Mouse (Mus musculus) kidney, embryonic 15.5 days (tissue): ENCODE data around the gene Olfr1158. TPM values are rescaled to one million over a fixed set of nuclear protein-coding genes. Genes with fewer than 3 reads are reported as not detected.
"Not testable (repeated sequence)": the region's sequence is repeated elsewhere in the genome, so short reads cannot be mapped to it uniquely, and the experiment has no call there.

Source experiments
- ATAC-seq: fragments of 200-750 bp; cut with Nextera tagmentation; replicated peaks from 2 replicates; pipeline ENCODE4 v1.8.0; 2017; ENCODE audit warnings: moderate TSS enrichment; ENCODE audit not compliant: low FRiP score
- H3K27ac ChIP-seq: fragments of 300-500 bp; sonication (generic); 2 replicates; pipeline ENCODE4 v1.5.1; 2015; ENCODE audit warnings: mild to moderate bottlenecking, inconsistent platforms
- H3K27me3 ChIP-seq: fragments of 300-500 bp; sonication (generic); 2 replicates; pipeline ENCODE4 v1.6.1; 2015; ENCODE audit warnings: inconsistent platforms
- H3K36me3 ChIP-seq: fragments of 300-500 bp; sonication (generic); 2 replicates; pipeline ENCODE4 v1.6.1; 2015; ENCODE audit warnings: inconsistent platforms
- H3K4me1 ChIP-seq: fragments of 300-500 bp; sonication (generic); 2 replicates; pipeline ENCODE4 v1.6.1; 2015; ENCODE audit warnings: inconsistent platforms
- H3K4me2 ChIP-seq: fragments of 300-500 bp; sonication (generic); 2 replicates; pipeline ENCODE4 v1.6.1; 2015; ENCODE audit warnings: moderate library complexity, mild to moderate bottlenecking, inconsistent platforms
- H3K4me3 ChIP-seq: fragments of 300-500 bp; sonication (generic); replicated peaks from 2 replicates; pipeline ENCODE4 v1.5.1; 2015; ENCODE audit warnings: mild to moderate bottlenecking, inconsistent platforms
- H3K9ac ChIP-seq: fragments of 300-500 bp; sonication (generic); 2 replicates; pipeline ENCODE4 v1.6.1; 2015; ENCODE audit warnings: mild to moderate bottlenecking, inconsistent platforms
- H3K9me3 ChIP-seq: fragments of 300-500 bp; sonication (generic); replicated peaks from 2 replicates; pipeline ENCODE4 v1.6.1; 2016; ENCODE audit warnings: inconsistent platforms
- WGBS: fragments of 180-500 bp; shearing (Covaris S2); methylation state at CpG from one replicate; pipeline ENCODE4 v1.1.7; 2015; ENCODE audit warnings: mixed read lengths; 5-methylcytosine and 5-hydroxymethylcytosine counted together
- polyA plus RNA-seq: library from polyadenylated mRNA; unstranded; fragments of >200 nt; fragmentation: Nextera tagmentation; extraction: Ambion mirVana; gene quantifications from 2 replicates; pipeline ENCODE4 v1.2.1, GENCODE M21; 2015

Gene Olfr1158
- polyA plus RNA-seq: not detected in 2 replicates

DNA sequence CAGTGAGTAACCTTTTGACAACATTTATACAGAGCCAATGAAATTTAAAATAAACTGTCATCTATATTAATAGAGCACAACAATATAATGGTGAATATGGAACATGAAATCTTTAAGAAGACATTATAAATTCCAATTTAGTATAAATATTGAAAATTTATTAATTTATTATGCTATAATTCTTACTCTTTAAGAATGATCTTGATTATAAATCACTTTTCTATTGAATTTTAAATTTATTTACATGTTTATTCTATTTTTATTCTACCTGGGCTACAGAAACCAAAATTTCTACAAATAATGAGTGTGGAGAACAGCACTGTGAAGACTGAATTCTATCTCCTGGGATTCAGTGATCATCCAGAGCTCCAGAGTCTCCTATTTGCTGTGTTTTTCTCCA lies at the start of gene Olfr1158:
Gene Olfr1158, plus strand, starts transcription at position 301 of the 400 bp plus-strand sequence.
- no peak within 1 kb of the TSS for H3K9ac ChIP-seq
- no peaks in the 10 kb centered on the region for H3K36me3 ChIP-seq
- no peaks in the 10 kb centered on the region for H3K9me3 ChIP-seq
- no peaks in the 10 kb centered on the region for H3K4me1 ChIP-seq
- no peak for ATAC-seq
- H3K27ac ChIP-seq: no peak within 1 kb of the TSS
- no peak within 1 kb of the TSS for H3K4me2 ChIP-seq
- no peaks in the 10 kb centered on the region for H3K27me3 ChIP-seq
- no peak within 1 kb of the TSS for H3K4me3 ChIP-seq

DNA sequence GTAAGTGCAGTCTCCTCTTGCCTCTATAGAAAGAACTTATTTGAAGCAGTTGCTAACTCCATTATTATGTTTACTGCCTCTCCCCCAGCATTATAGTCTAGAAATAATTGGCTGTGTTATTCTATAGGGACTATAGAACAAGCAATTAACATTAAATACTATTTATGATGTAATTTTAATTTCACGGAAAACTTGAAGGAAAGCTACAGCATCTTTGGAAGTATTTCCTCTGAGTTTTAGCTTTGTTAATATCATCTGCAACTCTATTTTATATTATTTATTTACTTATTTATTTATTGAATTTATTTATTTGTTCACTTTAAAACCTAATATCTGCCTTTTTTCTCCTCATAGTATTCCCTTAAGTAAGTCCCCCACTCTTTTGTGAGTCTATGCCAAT lies 44.9 kb upstream of the Olfr1158 start, which contains the start of gene Olfr1155:
Gene Olfr1155, minus strand, starts transcription at position 101 of the 400 bp plus-strand sequence.
- Histone ChIP-seq H3K9me3 (no peaks in the 10 kb centered on the region), H3K27ac (no peak within 1 kb of the TSS), H3K4me1 (no peaks in the 10 kb centered on the region), H3K9ac (no peak within 1 kb of the TSS), H3K27me3 (no peaks in the 10 kb centered on the region), H3K4me3 (no peak within 1 kb of the TSS), H3K36me3 (no peaks in the 10 kb centered on the region), H3K4me2 (no peak within 1 kb of the TSS)
- ATAC-seq: no peak
- WGBS: 93% methylated on average over 1 of the region's 1 CpGs

DNA sequence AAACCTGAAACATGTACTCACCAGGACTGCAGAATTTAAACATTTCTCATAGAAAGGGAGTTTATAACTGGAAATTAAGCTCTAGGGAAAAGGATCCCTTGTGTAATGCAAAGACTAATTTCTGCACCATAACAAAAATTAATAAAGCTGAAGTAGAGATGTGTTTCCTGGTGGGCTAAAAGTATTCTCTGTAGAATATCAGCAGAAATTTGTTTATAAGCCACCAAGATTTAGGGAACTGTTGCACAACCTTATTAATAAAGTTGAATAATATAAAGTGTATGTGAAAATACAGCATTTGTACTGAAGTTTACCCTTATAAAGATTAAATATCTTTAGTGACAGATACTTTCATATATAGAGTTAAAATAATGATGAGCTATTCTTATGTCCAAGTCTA lies 36.9 kb upstream of the Olfr1158 start, which contains the start of gene Olfr1156:
Gene Olfr1156, minus strand, starts transcription at position 101 of the 400 bp plus-strand sequence.
- Histone ChIP-seq H3K27me3 (no peaks in the 10 kb centered on the region), H3K4me3 (no peak within 1 kb of the TSS), H3K36me3 (no peaks in the 10 kb centered on the region), H3K9ac (no peak within 1 kb of the TSS), H3K4me1 (no peaks in the 10 kb centered on the region), H3K9me3 (no peaks in the 10 kb centered on the region), H3K27ac (no peak within 1 kb of the TSS), H3K4me2 (no peak within 1 kb of the TSS)
- ATAC-seq: no peak

DNA sequence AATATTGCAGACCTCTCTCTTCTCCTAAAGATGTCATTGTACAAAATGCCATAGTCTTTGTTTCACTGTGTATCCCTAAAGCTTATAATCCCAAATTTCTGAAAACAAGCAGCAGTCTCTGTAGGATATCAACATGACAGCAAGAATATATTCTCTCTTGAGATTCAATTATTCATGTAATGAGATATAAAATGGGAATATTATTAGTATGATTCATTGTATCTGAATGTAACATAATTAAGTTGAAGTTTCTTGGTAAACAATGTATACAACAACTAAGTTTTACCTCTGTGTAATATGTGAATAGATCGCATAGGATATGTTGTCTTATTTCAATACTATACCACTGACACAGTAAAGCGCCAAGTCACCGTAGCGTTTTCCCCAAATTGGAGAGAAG lies 21.7 kb upstream of the Olfr1158 start, which contains the start of gene Olfr1157:
Gene Olfr1157, minus strand, starts transcription at position 101 of the 400 bp plus-strand sequence.
- Histone ChIP-seq H3K4me3 (no peak within 1 kb of the TSS), H3K27ac (no peak within 1 kb of the TSS), H3K9me3 (no peaks in the 10 kb centered on the region), H3K4me1 (no peaks in the 10 kb centered on the region), H3K4me2 (no peak within 1 kb of the TSS), H3K9ac (no peak within 1 kb of the TSS), H3K27me3 (no peaks in the 10 kb centered on the region), H3K36me3 (no peaks in the 10 kb centered on the region)
- WGBS: 96% methylated on average over 4 of the region's 4 CpGs
- no peak for ATAC-seq

DNA sequence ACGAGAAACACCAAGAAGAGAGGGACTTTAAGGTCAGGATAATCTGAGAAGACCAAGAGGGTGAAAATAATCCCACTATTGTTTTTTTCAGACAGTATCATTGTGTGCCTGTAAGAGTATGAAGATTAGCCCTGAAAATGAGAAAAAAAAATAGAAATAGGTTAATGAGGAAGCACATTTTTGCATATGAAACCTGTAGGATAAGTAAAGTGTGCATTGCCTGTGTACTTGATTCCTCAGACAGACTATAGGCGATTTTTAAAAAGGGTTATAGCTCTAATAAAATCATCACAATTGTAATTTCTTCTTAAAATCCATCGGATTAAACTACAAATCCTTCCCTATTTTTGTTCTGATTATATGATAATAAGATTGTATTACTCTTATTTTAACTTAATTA lies 15.3 kb upstream of the Olfr1158 start, which contains the start of gene Olfr74:
Gene Olfr74, minus strand, starts transcription at position 101 of the 400 bp plus-strand sequence.
- no peak within 1 kb of the TSS for H3K4me2 ChIP-seq
- no peaks in the 10 kb centered on the region for H3K36me3 ChIP-seq
- no peak for ATAC-seq
- WGBS: 78% methylated on average over 3 of the region's 3 CpGs
- H3K27me3 ChIP-seq: no peaks in the 10 kb centered on the region
- H3K27ac ChIP-seq: no peak within 1 kb of the TSS
- no peaks in the 10 kb centered on the region for H3K9me3 ChIP-seq
- no peak within 1 kb of the TSS for H3K9ac ChIP-seq
- H3K4me3 ChIP-seq: no peak within 1 kb of the TSS
- no peaks in the 10 kb centered on the region for H3K4me1 ChIP-seq

DNA sequence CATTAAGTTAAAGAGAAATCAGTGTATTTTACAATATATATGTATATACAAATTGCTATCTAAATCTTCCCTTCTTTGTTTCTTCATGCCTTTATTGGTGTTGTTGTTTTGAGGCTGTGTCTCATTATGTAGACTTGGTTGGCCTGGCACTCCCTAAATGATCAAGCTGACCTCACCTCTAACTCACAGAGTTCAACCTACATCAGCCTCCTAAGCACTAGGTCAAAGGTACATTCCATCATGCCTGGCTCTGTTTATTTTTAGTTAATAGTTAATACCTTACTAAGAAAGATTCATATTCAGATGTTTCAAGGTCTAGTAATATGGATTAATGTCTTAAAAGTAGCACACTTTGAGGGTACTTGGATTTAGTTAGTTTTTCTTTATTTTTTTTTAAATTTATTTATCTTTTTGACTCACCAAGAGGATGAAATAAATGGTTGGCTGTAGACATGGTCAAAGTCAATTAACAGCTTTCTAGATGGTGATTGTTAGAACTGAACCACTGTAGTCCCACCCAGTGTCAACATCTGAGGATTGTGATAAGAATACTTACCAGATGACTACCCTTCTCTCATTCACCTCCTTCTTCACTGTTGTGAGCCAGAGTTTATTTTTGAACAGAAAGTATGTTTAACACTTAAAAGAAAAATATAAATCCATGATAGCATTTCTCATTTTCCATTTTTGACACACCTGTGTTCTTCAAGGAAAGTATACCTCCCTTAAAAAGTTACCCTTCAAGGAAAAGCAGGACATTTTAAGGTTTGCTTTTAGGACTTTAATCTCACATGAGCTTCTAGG lies 17.8 kb downstream of the Olfr1158 start, which contains the start of gene Olfr1160:
Gene Olfr1160, minus strand, starts transcription at position 754 of the 804 bp plus-strand sequence.
- H3K9ac ChIP-seq: no peak within 1 kb of the TSS
- no peaks in the 10 kb centered on the region for H3K4me1 ChIP-seq
- no peak for ATAC-seq
- H3K36me3 ChIP-seq: no peaks in the 10 kb centered on the region
- no peak within 1 kb of the TSS for H3K4me3 ChIP-seq
- no peaks in the 10 kb centered on the region for H3K9me3 ChIP-seq
- H3K27ac ChIP-seq: no peak within 1 kb of the TSS
- H3K27me3 ChIP-seq: no peaks in the 10 kb centered on the region
- no peak within 1 kb of the TSS for H3K4me2 ChIP-seq

DNA sequence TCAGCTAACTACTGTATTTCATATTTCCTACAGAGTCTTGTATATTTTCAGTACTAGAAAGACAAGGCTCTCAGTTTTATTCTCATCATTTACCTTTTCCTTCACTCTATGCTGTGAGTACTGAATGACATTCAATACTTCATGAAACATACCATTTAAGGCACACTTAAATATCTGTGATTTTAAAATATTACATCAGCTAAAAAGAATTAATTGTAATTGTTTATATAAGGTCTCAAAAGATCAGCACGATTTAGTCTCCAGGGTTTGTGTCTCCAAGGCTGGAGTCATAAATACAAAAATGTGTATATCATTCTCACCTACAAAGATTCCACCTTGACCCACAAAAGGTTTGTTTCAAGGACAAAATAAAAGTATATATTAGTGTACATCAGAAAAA lies 32.6 kb downstream of the Olfr1158 start, which contains the start of gene Olfr1161:
Gene Olfr1161, plus strand, starts transcription at position 301 of the 400 bp plus-strand sequence.
- not testable (repeated sequence) for ATAC-seq, H3K36me3 ChIP-seq, H3K9me3 ChIP-seq, H3K4me1 ChIP-seq, H3K27ac ChIP-seq, H3K4me3 ChIP-seq, H3K27me3 ChIP-seq, H3K4me2 ChIP-seq, H3K9ac ChIP-seq
- WGBS: 92% methylated on average over 1 of the region's 1 CpGs

DNA sequence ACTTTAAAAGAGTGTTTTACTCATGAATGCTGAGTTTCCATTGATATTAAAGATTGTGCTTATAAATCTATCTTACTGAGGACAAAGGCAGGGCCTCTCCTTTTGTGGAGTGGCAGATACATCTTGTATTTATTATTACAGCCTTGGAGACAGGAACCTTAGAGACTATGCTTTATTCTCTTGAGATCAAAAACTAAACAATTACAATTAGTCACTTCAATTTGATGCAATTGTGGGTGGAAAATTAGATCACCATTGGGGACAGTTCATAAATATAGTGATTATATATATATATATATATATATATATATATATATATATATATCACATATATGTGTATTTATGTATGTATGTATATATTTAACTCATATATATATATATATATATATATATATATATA lies 47.7 kb downstream of the Olfr1158 start, which contains the start of gene Olfr73:
Gene Olfr73, minus strand, starts transcription at position 101 of the 400 bp plus-strand sequence.
- Histone ChIP-seq H3K36me3 (no peaks in the 10 kb centered on the region), H3K4me2 (no peak within 1 kb of the TSS), H3K9ac (no peak within 1 kb of the TSS), H3K27me3 (no peaks in the 10 kb centered on the region), H3K4me3 (no peak within 1 kb of the TSS), H3K4me1 (no peaks in the 10 kb centered on the region), H3K27ac (no peak within 1 kb of the TSS), H3K9me3 (no peaks in the 10 kb centered on the region)
- no peak for ATAC-seq

Other genes starting within 250 kb of the Olfr1158 start
- gene Olfr1140, start 246.4 kb upstream of the Olfr1158 start, polyA plus RNA-seq: not detected in 2 replicates
- gene Olfr1141, start 236.1 kb upstream of the Olfr1158 start, polyA plus RNA-seq: not detected in 2 replicates
- gene Olfr152, start 210.6 kb upstream of the Olfr1158 start, polyA plus RNA-seq: not detected in 2 replicates
- gene Olfr1143, start 189.5 kb upstream of the Olfr1158 start, polyA plus RNA-seq: not detected in 2 replicates
- gene Olfr1145, start 180.3 kb upstream of the Olfr1158 start, polyA plus RNA-seq: not detected in 2 replicates
- gene Olfr1148, start 159.6 kb upstream of the Olfr1158 start, polyA plus RNA-seq: not detected in 2 replicates
- gene Olfr1150-ps1, start 146.1 kb upstream of the Olfr1158 start, polyA plus RNA-seq: not detected in 2 replicates
- not detected in 2 replicates for gene Olfr1151, start 134.3 kb upstream of the Olfr1158 start, polyA plus RNA-seq
- not detected in 2 replicates for gene Olfr1152, start 123.6 kb upstream of the Olfr1158 start, polyA plus RNA-seq
- gene Olfr1153, start 95.2 kb upstream of the Olfr1158 start, polyA plus RNA-seq: not detected in 2 replicates
- gene Olfr1154, start 84.9 kb upstream of the Olfr1158 start, polyA plus RNA-seq: not detected in 2 replicates
- not detected in 2 replicates for gene Olfr1155, start 45.0 kb upstream of the Olfr1158 start, polyA plus RNA-seq
- gene Olfr1156, start 37.0 kb upstream of the Olfr1158 start, polyA plus RNA-seq: not detected in 2 replicates
- gene Olfr1157, start 21.8 kb upstream of the Olfr1158 start, polyA plus RNA-seq: not detected in 2 replicates
- not detected in 2 replicates for gene Olfr74, start 15.4 kb upstream of the Olfr1158 start, polyA plus RNA-seq
- not detected in 2 replicates for gene Olfr1160, start 18.2 kb downstream of the Olfr1158 start, polyA plus RNA-seq
- not detected in 2 replicates for gene Olfr1161, start 32.7 kb downstream of the Olfr1158 start, polyA plus RNA-seq
- 0.05 TPM in 2 replicates for gene Olfr73, start 47.6 kb downstream of the Olfr1158 start, polyA plus RNA-seq
- not detected in 2 replicates for gene Olfr1162, start 61.0 kb downstream of the Olfr1158 start, polyA plus RNA-seq
- gene Olfr1163, start 81.7 kb downstream of the Olfr1158 start, polyA plus RNA-seq: not detected in 2 replicates
- gene Olfr1164, start 103.9 kb downstream of the Olfr1158 start, polyA plus RNA-seq: not detected in 2 replicates
- gene Olfr1166, start 138.2 kb downstream of the Olfr1158 start, polyA plus RNA-seq: not detected in 2 replicates
- not detected in 2 replicates for gene Olfr1167, start 165.1 kb downstream of the Olfr1158 start, polyA plus RNA-seq
- gene Olfr1168, start 191.8 kb downstream of the Olfr1158 start, polyA plus RNA-seq: not detected in 2 replicates
- not detected in 2 replicates for gene Olfr1170, start 238.2 kb downstream of the Olfr1158 start, polyA plus RNA-seq